Mouse (Mus musculus) heart, adult 9 months (tissue): ENCODE measurements around the gene Fgf23.
A peak's percentile ranks its signal among the peaks of the same experiment; 100 is the strongest.

Experiments
- DNase-seq, 2 experiments: peaks; one replicate each; pipeline ENCODE4 v3.0.0; 2022; ENCODE audit warnings: low spot score in 2 of 2

The Fgf23 gene

GRCm38 (mm10) chr6:127072817-127073216 is at the start of gene Fgf23:
Gene Fgf23 (plus strand): TSS chr6:127072902.
- DNase-seq = no peak

GRCm38 (mm10) chr6:127024836-127025235 is 47.9 kb upstream of the Fgf23 start:
- DNase-seq = peak; percentile 25 to 47

DNA sequence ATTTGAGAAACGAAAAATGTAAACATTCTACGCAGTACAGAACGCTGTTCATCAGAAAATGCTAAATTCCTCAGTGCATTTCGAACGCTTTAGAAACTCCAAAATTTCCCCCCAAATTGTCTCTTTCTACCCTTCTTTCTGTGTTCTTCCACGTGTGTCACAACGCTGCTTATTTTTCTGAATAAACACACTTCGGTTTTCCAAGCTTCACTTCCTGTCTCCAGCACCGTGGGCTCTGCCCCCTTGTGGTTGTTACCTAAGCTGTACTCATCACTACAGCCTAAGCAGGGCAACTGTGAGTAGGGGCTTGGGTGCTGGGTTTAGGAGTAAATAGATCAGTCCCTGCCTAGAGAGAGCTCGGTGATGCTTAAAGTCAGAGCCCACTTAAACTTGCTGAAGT is 37.9 kb upstream of the Fgf23 start:
- DNase-seq = no peak

DNA sequence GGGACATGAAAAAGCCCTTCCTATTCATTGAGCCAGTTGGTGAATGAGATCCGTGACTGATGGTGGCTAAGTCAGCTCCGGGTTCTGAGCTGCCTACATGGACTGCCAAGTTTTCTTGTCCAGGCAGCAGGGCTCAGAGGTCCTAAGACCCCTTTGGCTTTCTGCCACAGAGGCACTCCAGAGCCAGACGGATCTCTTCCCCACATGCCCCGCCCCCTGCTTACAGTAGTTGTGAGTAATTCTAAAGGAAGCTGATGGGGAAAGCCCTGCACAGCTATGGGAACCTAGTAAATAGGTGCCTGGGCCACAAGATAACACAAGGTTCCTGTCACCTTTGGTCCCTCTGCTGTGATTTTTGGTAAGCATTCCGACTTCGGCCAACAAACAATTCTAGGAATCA is 27.8 kb upstream of the Fgf23 start:
- DNase-seq = no peak

- no peak for DNase-seq
These were observed 21.9 kb upstream of the Fgf23 start for GRCm38 (mm10) chr6:127050847-127051246.

DNA sequence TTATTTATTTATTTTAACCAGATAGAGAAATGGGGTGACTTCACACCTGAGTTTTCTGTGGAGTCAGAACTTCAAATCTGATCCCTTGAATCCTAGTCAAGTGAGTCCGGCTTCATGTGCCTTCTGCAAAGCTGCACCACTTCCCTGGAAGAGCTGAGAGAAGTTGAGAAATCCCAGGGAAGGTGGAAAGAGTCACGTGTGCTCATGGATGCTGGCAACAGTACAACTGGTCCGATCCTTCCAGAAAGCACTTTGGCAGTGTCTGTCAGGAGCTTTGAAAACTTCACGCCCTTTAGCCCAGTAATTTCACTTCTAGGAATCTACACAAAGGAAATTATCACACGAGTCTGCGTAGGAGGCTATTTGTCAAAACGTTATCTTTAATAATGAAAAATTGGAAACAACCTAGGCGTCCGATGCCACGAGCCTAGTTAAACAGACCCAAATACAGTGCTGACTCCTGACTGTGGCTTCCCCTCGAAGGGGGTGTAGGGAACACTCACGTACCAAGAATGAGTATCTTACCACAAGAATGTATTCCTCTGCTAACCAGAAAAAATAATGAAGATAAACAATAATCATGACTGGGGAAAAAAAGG is 15.6 kb upstream of the Fgf23 start:
- peak in 1 of 2 experiments; percentile 12 for DNase-seq

- DNase-seq = no peak
These were observed 12.7 kb upstream of the Fgf23 start for GRCm38 (mm10) chr6:127059975-127060374.

DNA sequence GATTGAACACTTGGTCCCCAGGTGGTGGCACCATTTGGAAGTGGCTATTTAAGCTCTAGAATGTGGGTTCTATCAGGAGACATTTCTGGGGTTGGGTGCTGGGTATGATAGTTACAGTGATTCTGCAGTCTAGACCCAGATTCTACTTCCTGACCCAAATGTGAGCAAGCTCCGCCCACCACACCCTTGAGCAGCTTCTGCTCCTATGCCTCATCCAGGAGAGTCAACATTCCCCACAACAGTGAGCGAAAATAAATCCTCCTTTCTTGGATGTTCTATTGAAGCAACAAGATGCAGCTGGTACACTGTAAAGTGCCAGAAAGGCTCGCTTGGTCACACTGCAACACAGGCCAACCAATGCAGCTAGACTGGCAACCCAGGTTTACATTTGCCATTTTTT is 8.8 kb upstream of the Fgf23 start:
- DNase-seq = no peak

DNA sequence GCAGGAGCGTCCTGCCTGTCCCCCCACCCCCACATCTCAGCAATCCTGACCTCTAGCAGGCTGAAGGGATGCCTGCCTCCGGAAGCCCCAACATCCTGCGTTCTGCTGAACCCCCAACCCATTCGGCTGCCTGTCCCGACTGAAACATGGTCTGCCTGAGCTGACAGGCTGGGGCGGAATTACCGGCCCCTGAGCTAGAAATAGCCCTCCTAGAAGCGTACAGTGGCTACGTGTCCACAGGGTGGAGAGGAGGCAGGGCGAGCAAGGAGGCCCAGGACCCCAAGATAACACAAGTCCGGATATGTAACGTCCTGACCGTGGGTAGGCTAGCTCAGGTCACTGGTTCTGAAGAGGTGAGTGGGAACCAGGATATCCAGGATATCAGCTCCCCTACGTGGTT is 7.9 kb upstream of the Fgf23 start:
- no peak for DNase-seq

DNA sequence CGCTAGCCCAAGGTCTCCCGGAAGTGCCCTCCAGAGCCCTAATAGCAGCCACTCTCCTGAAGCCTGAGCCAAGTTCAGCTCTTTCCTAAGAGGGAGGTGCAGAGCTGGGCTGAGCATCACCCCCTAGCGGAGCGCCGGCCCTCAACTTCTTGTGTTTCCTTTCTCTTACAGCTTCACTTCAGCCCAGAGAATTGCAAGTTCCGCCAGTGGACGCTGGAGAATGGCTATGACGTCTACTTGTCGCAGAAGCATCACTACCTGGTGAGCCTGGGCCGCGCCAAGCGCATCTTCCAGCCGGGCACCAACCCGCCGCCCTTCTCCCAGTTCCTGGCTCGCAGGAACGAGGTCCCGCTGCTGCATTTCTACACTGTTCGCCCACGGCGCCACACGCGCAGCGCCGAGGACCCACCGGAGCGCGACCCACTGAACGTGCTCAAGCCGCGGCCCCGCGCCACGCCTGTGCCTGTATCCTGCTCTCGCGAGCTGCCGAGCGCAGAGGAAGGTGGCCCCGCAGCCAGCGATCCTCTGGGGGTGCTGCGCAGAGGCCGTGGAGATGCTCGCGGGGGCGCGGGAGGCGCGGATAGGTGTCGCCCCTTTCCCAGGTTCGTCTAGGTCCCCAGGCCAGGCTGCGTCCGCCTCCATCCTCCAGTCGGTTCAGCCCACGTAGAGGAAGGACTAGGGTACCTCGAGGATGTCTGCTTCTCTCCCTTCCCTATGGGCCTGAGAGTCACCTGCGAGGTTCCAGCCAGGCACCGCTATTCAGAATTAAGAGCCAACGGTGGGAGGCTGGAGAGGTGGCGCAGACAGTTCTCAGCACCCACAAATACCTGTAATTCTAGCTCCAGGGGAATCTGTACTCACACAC is 7.4 kb downstream of the Fgf23 start:
- DNase-seq = peak in 1 of 2 experiments; percentile 15

- no peak for DNase-seq
These were observed 9.1 kb downstream of the Fgf23 start for GRCm38 (mm10) chr6:127081820-127082219.

- DNase-seq = no peak
These were observed 14.0 kb downstream of the Fgf23 start for GRCm38 (mm10) chr6:127086739-127087138.

- no peak for DNase-seq
These were observed 21.9 kb downstream of the Fgf23 start for GRCm38 (mm10) chr6:127094565-127094964.

GRCm38 (mm10) chr6:127103506-127104275 is 31.0 kb downstream of the Fgf23 start:
- DNase-seq = no peak

DNA sequence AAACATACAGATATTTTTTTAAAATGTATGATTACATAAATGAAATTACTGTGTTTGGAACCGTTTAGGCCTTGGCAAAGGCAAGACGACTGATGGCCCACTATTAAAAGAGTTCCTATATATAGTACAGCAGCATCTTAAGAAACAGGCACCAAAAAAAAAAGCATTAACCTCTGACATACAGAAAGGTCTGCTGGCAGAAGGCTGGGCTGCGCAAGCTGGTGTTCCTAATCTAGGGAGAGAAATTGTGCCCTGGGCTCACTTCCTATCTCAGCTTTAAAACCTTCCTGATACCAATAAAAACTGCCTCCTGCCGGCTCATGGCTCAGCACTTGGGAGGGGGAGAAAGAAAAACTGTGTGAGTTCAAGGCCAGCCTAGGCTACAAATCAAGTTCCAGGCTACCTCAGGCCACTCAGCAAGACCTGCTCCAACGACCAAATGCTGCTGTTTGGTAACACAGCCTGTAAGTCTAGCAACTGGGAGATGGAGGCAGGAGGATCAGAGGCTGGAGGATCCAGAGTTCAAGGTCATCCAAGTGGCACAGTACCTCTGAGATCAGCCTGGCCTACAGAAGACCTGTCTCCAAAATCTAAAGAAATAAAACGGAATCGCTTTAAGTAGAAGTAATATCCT is 31.8 kb downstream of the Fgf23 start:
- DNase-seq = no peak

GRCm38 (mm10) chr6:127105107-127105506 is 32.4 kb downstream of the Fgf23 start:
- no peak for DNase-seq

DNA sequence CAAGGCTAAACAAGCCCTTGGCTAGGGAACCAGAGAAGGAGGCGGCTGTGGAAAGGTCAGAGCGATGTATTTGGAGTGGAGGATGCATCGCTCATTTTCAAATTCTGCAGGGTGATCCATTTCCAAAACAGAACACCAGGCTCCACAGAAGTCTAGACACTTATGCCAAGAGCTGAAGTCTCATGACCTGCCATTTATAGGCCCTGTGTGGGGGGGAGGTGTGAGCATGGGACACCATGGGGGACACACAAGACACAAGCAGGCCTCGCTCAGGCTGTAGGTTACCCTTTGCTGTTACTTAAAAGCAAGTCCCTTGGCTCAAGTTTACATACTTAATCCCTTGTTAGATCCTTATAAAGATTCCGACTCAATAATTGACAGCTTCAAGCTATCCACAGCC is 33.5 kb downstream of the Fgf23 start:
- DNase-seq = peak; percentile 55 to 72

- no peak for DNase-seq
These were observed 34.0 kb downstream of the Fgf23 start for GRCm38 (mm10) chr6:127106726-127107125.

- DNase-seq = no peak
These were observed 34.7 kb downstream of the Fgf23 start for GRCm38 (mm10) chr6:127107413-127107812.

- DNase-seq = no peak
These were observed 35.8 kb downstream of the Fgf23 start for GRCm38 (mm10) chr6:127108368-127109060.

DNA sequence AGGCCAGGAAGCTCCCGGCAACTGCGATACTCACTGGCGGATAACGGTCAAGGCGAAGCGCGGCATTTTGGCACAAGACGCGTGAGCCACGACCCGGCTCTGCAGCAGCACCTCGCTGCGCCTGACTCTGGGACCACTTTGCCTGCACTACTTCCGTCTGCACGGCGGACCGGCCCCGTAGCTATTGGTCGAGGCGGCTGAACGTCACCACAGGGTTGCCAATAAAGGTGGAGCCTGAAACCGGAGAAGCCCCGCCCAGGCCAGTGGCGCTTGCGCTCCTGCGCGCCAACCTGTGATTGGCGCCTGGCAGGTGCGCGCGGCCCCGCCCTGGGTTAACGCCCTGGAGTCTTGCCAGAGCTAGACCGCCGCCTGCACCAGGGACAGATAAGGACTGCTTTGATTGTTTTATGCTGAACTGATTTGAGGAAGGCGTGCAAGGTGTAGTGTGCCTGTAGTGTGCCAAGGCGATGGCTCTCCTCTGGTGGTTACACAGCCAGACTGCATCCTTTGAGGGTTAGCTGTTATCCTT is 36.8 kb downstream of the Fgf23 start, which contains the start of gene Tigar:
TSS of gene Tigar (minus strand) at position 156 of the 529 bp plus-strand sequence.
- peak; percentile 92 to 94 for DNase-seq
